Mouse (Mus musculus): ENCODE data around the gene Pyy.

Pyy gene

GRCm38 (mm10) chr11:102107732-102108131, at the start of gene Pyy:
Pyy (minus strand) TSS chr11:102107832.
- DNase-seq (ENCODE audit: low spot score in 2 of 2): no peak

GRCm38 (mm10) chr11:102156786-102157089, 49.1 kb upstream of the Pyy start:
- no peak for DNase-seq (ENCODE audit: low spot score in 2 of 2)

- peak; percentile 94 to 95 for DNase-seq (ENCODE audit: low spot score in 2 of 2)
These were observed 48.6 kb upstream of the Pyy start, which contains the start of gene Tmem101 for GRCm38 (mm10) chr11:102156039-102156785. Tmem101 (minus strand) TSS chr11:102156404.

GRCm38 (mm10) chr11:102147213-102147989, 39.8 kb upstream of the Pyy start:
- no peak for DNase-seq (ENCODE audit: low spot score in 2 of 2)

- no peak for DNase-seq (ENCODE audit: low spot score in 2 of 2)
These were observed 38.9 kb upstream of the Pyy start for GRCm38 (mm10) chr11:102146531-102146930.

- no peak for DNase-seq (ENCODE audit: low spot score in 2 of 2)
These were observed 38.4 kb upstream of the Pyy start for GRCm38 (mm10) chr11:102146005-102146404.

- no peak for DNase-seq (ENCODE audit: low spot score in 2 of 2)
These were observed 37.9 kb upstream of the Pyy start, which contains the start of gene Nags for GRCm38 (mm10) chr11:102145471-102146001. Nags (plus strand) TSS chr11:102145513.

- DNase-seq (ENCODE audit: low spot score in 2 of 2): no peak
These were observed 37.4 kb upstream of the Pyy start for GRCm38 (mm10) chr11:102144957-102145470.

GRCm38 (mm10) chr11:102142355-102142754, 34.7 kb upstream of the Pyy start:
- DNase-seq (ENCODE audit: low spot score in 2 of 2): no peak

- DNase-seq (ENCODE audit: low spot score in 2 of 2): peak in 1 of 2 experiments; percentile 66
These were observed 32.9 kb upstream of the Pyy start for GRCm38 (mm10) chr11:102140508-102140907.

- peak; percentile 78 for DNase-seq (ENCODE audit: low spot score in 2 of 2)
These were observed 30.8 kb upstream of the Pyy start for GRCm38 (mm10) chr11:102138447-102138740.

GRCm38 (mm10) chr11:102137625-102138446, 30.2 kb upstream of the Pyy start:
- no peak for DNase-seq (ENCODE audit: low spot score in 2 of 2)

GRCm38 (mm10) chr11:102134516-102134915, 26.9 kb upstream of the Pyy start:
- no peak for DNase-seq (ENCODE audit: low spot score in 2 of 2)

- DNase-seq (ENCODE audit: low spot score in 2 of 2): no peak
These were observed 9.8 kb upstream of the Pyy start for GRCm38 (mm10) chr11:102117386-102117785.

GRCm38 (mm10) chr11:102116241-102116640, 8.6 kb upstream of the Pyy start:
- DNase-seq (ENCODE audit: low spot score in 2 of 2): no peak

- DNase-seq (ENCODE audit: low spot score in 2 of 2): no peak
These were observed 3.9 kb upstream of the Pyy start for GRCm38 (mm10) chr11:102111576-102111975.

GRCm38 (mm10) chr11:102106911-102107310, 721 bp downstream of the Pyy start:
- no peak for DNase-seq (ENCODE audit: low spot score in 2 of 2)

- DNase-seq (ENCODE audit: low spot score in 2 of 2): peak in 1 of 2 experiments; percentile 79
These were observed 5.0 kb downstream of the Pyy start for GRCm38 (mm10) chr11:102102485-102103258.

GRCm38 (mm10) chr11:102101219-102101618, 6.4 kb downstream of the Pyy start, which contains the start of gene Ppy:
Ppy (minus strand) TSS chr11:102101319.
- DNase-seq (ENCODE audit: low spot score in 2 of 2): no peak

GRCm38 (mm10) chr11:102096887-102097391, 10.7 kb downstream of the Pyy start:
- peak; percentile 78 to 83 for DNase-seq (ENCODE audit: low spot score in 2 of 2)

- DNase-seq (ENCODE audit: low spot score in 2 of 2): no peak
These were observed 11.2 kb downstream of the Pyy start for GRCm38 (mm10) chr11:102096446-102096845.
